Mouse (Mus musculus) embryonic facial prominence, embryonic 15.5 days (tissue): Measurements from ENCODE around the gene Olfr1440. TPM values are rescaled to one million over a fixed set of nuclear protein-coding genes. Genes with fewer than 3 reads are reported as not detected.

Source experiments
- ATAC-seq: fragments of 200-750 bp; cut with Nextera tagmentation; 2 replicates; pipeline ENCODE4 v1.8.0; 2017; ENCODE audit warnings: low read depth, moderate TSS enrichment; ENCODE audit not compliant: insufficient number of reproducible peaks, low FRiP score, low TSS enrichment
- H3K27ac ChIP-seq: fragments of 300-500 bp; sonication (generic); replicated peaks from 2 replicates; pipeline ENCODE4 v1.5.1; 2015; ENCODE audit warnings: mild to moderate bottlenecking, inconsistent platforms
- H3K27me3 ChIP-seq: fragments of 300-500 bp; sonication (generic); 2 replicates; pipeline ENCODE4 v1.6.1; 2015; ENCODE audit warnings: inconsistent platforms
- H3K36me3 ChIP-seq: fragments of 300-500 bp; sonication (generic); 2 replicates; pipeline ENCODE4 v1.6.1; 2015; ENCODE audit warnings: mild to moderate bottlenecking, inconsistent platforms
- H3K4me1 ChIP-seq: fragments of 300-500 bp; sonication (generic); 2 replicates; pipeline ENCODE4 v1.6.1; 2015; ENCODE audit warnings: inconsistent platforms
- H3K4me2 ChIP-seq: fragments of 300-500 bp; sonication (generic); replicated peaks from 2 replicates; pipeline ENCODE4 v1.6.1; 2015; ENCODE audit warnings: mild to moderate bottlenecking, inconsistent platforms
- H3K4me3 ChIP-seq: fragments of 300-500 bp; sonication (generic); replicated peaks from 2 replicates; pipeline ENCODE4 v1.5.1; 2015; ENCODE audit warnings: mild to moderate bottlenecking, inconsistent platforms
- H3K9ac ChIP-seq: fragments of 300-500 bp; sonication (generic); 2 replicates; pipeline ENCODE4 v1.6.1; 2015; ENCODE audit warnings: inconsistent platforms
- H3K9me3 ChIP-seq: fragments of 300-500 bp; sonication (generic); replicated peaks from 2 replicates; pipeline ENCODE4 v1.6.1; 2016; ENCODE audit warnings: inconsistent platforms
- WGBS: fragments of 180-500 bp; shearing (Covaris S2); methylation state at CpG from one replicate; pipeline ENCODE4 v1.1.7; 2015; 5-methylcytosine and 5-hydroxymethylcytosine counted together
- polyA plus RNA-seq: library from polyadenylated mRNA; unstranded; fragments of >200 nt; fragmentation: Nextera tagmentation; extraction: Ambion mirVana; gene quantifications from 2 replicates; pipeline ENCODE4 v1.2.1, GENCODE M21; 2015

Gene Olfr1440
- polyA plus RNA-seq, result 0.07 TPM in 1 of 2 replicates, not detected in the other

GRCm38 (mm10) chr19:12386979-12387378 lies at the start of gene Olfr1440:
Olfr1440 (plus strand) TSS chr19:12387279.
- Histone ChIP-seq H3K36me3 (no peaks in the 10 kb centered on the region), H3K9ac (no peak within 1 kb of the TSS), H3K27me3 (no peaks in the 10 kb centered on the region), H3K27ac (no peak within 1 kb of the TSS), H3K4me1 (no peaks in the 10 kb centered on the region), H3K4me2 (no peak within 1 kb of the TSS), H3K4me3 (no peak within 1 kb of the TSS), H3K9me3 (no peaks in the 10 kb centered on the region)
- ATAC-seq, result no peak
- 79% methylated on average over 2 of the region's 2 CpGs for WGBS

GRCm38 (mm10) chr19:12373004-12373403 lies 14.1 kb upstream of the Olfr1440 start:
- H3K36me3 ChIP-seq, result no peaks in the 10 kb centered on the region
- no peaks in the 10 kb centered on the region for H3K9me3 ChIP-seq
- WGBS, result 76% methylated on average over 3 of the region's 3 CpGs

GRCm38 (mm10) chr19:12374465-12375025 lies 12.5 kb upstream of the Olfr1440 start:
- no peak for ATAC-seq
- 80% methylated on average over 2 of the region's 2 CpGs for whole genome bisulfite sequencing
- Histone ChIP-seq H3K9ac (no peak overlapping the region), H3K4me3 (no peak overlapping the region), H3K36me3 (no peaks in the 10 kb centered on the region), H3K27ac (no peak overlapping the region), H3K9me3 (no peaks in the 10 kb centered on the region), H3K27me3 (no peaks in the 10 kb centered on the region), H3K4me1 (no peaks in the 10 kb centered on the region), H3K4me2 (no peak overlapping the region)

More at GRCm38 (mm10) chr19:12373004-12373403, 14.1 kb upstream of the Olfr1440 start:
- Histone ChIP-seq H3K9ac (no peak overlapping the region), H3K4me3 (no peak overlapping the region), H3K4me1 (no peaks in the 10 kb centered on the region), H3K4me2 (no peak overlapping the region), H3K27me3 (no peaks in the 10 kb centered on the region), H3K27ac (no peak overlapping the region)
- ATAC-seq, result no peak

DNA sequence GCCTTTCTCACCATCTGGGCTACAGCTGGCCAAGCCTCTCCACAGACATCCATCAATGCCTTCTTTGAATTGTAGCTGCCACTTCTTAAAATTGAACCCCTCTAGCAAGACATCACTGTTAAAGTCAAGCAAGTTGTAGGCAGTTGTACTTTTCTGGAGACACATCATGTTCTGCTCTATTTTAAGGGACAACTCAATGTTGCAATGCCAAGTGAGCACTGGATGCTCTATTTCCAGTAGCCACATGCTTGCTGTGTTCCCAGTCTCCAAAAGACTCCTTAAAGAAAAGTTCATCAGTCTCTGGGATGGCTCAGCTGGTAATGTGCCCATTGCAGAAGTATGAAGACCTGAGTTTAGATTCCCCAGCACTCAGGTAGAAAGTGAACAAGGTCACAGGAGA lies 26.7 kb downstream of the Olfr1440 start:
- Histone ChIP-seq H3K4me1 (no peaks in the 10 kb centered on the region), H3K27ac (peak overlapping the region; percentile 80), H3K9ac (no peak overlapping the region), H3K9me3 (no peaks in the 10 kb centered on the region), H3K36me3 (no peaks in the 10 kb centered on the region), H3K27me3 (no peaks in the 10 kb centered on the region), H3K4me2 (no peak overlapping the region), H3K4me3 (no peak overlapping the region)
- ATAC-seq, result no peak; the same call in 1 of the 2 replicates

DNA sequence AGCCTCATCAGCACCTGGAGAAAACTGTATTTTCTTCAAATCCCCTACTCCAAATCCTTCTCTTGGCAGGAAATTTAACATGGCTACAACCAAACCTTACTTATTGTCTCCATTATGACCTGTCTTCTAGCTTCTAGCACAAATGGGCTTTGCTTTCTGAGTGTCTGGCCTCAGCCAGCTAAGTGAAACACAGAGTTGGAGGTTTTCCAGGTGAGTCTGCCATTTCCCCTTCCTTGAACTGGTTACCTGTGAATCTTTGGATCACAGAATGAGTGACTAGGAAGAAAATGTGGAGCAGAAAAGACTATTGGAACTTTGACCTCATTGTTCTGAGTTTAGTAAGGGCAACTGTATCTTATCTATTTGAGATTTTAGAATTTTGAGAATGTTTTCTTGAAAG lies 30.3 kb downstream of the Olfr1440 start, which contains the start of gene Olfr1441:
Gene Olfr1441 (plus strand): TSS at position 73 of the 400 bp plus-strand sequence.
- H3K36me3 ChIP-seq, result no peaks in the 10 kb centered on the region
- no peaks in the 10 kb centered on the region for H3K9me3 ChIP-seq
- no peak within 1 kb of the TSS for H3K4me2 ChIP-seq
- peak within 1 kb of the TSS; percentile 5; the same call in 1 of the 2 replicates for H3K27ac ChIP-seq
- no peaks in the 10 kb centered on the region for H3K4me1 ChIP-seq
- no peaks in the 10 kb centered on the region for H3K27me3 ChIP-seq
- no peak within 1 kb of the TSS for H3K9ac ChIP-seq
- no peak within 1 kb of the TSS for H3K4me3 ChIP-seq
- no peak for ATAC-seq

DNA sequence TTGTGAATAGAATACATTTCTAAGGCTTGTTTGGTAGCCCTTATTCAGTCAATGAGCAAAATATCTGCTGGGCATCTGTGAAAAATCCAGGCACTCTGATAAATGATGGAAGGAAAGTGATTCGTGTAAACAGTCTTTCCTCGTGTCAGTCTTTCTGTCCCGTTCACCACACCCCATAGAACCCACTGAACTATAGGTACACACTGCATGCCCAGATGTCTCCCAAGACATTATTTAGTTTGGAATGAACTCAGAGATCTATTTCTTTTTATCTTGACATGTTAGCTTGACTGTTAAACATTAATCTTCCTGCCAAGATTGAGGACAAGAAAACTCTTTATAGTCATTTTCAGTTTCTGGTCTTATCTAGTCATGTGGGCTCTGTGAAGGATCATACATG lies 31.2 kb downstream of the Olfr1440 start:
- 84% methylated on average over 3 of the region's 3 CpGs for WGBS
- ATAC-seq, result no peak
- H3K4me2 ChIP-seq, result no peak overlapping the region
- no peak overlapping the region for H3K9ac ChIP-seq
- H3K27ac ChIP-seq, result no peak overlapping the region
- H3K4me3 ChIP-seq, result no peak overlapping the region
- H3K9me3 ChIP-seq, result no peaks in the 10 kb centered on the region
- no peaks in the 10 kb centered on the region for H3K36me3 ChIP-seq
- H3K4me1 ChIP-seq, result no peaks in the 10 kb centered on the region
- H3K27me3 ChIP-seq, result no peaks in the 10 kb centered on the region

GRCm38 (mm10) chr19:12420555-12420954 lies 33.5 kb downstream of the Olfr1440 start:
- H3K27ac ChIP-seq, result no peak overlapping the region
- H3K9ac ChIP-seq, result no peak overlapping the region
- no peaks in the 10 kb centered on the region for H3K9me3 ChIP-seq
- no peak for ATAC-seq
- H3K4me1 ChIP-seq, result no peaks in the 10 kb centered on the region
- no peaks in the 10 kb centered on the region for H3K27me3 ChIP-seq
- H3K4me3 ChIP-seq, result no peak overlapping the region
- no peak overlapping the region for H3K4me2 ChIP-seq
- 53% methylated on average over 6 of the region's 6 CpGs for WGBS
- no peaks in the 10 kb centered on the region for H3K36me3 ChIP-seq

GRCm38 (mm10) chr19:12421680-12422079 lies 34.6 kb downstream of the Olfr1440 start:
- Histone ChIP-seq H3K27me3 (no peaks in the 10 kb centered on the region), H3K27ac (no peak overlapping the region), H3K9me3 (no peaks in the 10 kb centered on the region), H3K4me1 (no peaks in the 10 kb centered on the region), H3K9ac (no peak overlapping the region), H3K4me2 (no peak overlapping the region), H3K36me3 (no peaks in the 10 kb centered on the region), H3K4me3 (no peak overlapping the region)
- WGBS, result 87% methylated on average over 1 of the region's 1 CpGs
- ATAC-seq, result no peak

DNA sequence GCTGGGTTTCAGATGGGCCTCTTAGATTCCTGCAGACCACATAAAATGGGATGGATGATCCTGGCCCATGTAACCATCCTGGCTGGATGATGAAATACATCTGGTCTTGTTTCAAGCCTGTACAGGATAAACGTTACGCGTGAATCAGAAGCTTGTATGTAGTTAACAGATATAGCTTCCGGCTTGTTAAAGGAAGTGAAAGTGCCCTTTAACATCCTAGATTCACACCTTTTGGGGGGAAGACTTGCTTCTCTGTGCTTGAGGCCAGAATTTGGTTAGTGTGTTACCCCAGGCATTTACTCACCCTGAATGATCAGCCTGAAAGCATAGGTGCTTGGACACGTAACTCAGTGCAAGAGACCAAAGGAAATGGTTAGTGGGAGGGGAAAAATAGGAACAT lies 40.0 kb downstream of the Olfr1440 start:
- H3K4me1 ChIP-seq, result no peaks in the 10 kb centered on the region
- H3K9me3 ChIP-seq, result no peaks in the 10 kb centered on the region
- no peak overlapping the region for H3K9ac ChIP-seq
- H3K4me3 ChIP-seq, result no peak overlapping the region
- H3K27me3 ChIP-seq, result no peaks in the 10 kb centered on the region
- no peak overlapping the region for H3K27ac ChIP-seq
- no peaks in the 10 kb centered on the region for H3K36me3 ChIP-seq
- H3K4me2 ChIP-seq, result no peak overlapping the region
- WGBS, result 76% methylated on average over 5 of the region's 5 CpGs
- no peak for ATAC-seq

GRCm38 (mm10) chr19:12427605-12428004 lies 40.5 kb downstream of the Olfr1440 start, which contains the start of gene Pfpl:
Pfpl (plus strand) TSS chr19:12427905.
- Histone ChIP-seq H3K9me3 (no peaks in the 10 kb centered on the region), H3K4me2 (no peak within 1 kb of the TSS), H3K4me3 (no peak within 1 kb of the TSS), H3K9ac (no peak within 1 kb of the TSS), H3K27ac (no peak within 1 kb of the TSS), H3K27me3 (no peaks in the 10 kb centered on the region), H3K36me3 (no peaks in the 10 kb centered on the region), H3K4me1 (no peaks in the 10 kb centered on the region)
- ATAC-seq, result no peak
- WGBS, result 93% methylated on average over 6 of the region's 6 CpGs

DNA sequence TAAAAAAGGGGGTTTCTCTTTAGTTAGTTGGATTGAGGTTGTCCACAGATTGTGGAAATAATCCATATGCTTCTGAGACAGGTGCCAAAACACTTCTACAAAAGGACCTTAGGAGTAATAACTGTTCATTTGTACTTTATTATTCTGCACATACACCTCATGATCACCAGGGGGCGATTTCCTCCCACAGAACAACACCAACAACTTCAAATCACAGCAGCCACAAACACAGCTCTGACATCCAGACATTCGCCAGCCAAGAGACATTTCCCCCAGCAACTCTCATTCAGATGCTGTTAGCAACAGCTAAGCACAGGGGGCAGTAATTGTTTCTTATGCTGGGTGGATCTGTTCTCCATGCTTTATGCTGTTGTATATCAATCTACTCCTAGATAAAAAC lies 46.0 kb downstream of the Olfr1440 start:
- Histone ChIP-seq H3K27ac (no peak overlapping the region), H3K4me1 (no peaks in the 10 kb centered on the region), H3K9ac (no peak overlapping the region), H3K4me3 (no peak overlapping the region), H3K27me3 (no peaks in the 10 kb centered on the region), H3K4me2 (no peak overlapping the region), H3K36me3 (no peaks in the 10 kb centered on the region), H3K9me3 (no peaks in the 10 kb centered on the region)
- WGBS, result 5% methylated on average over 2 of the region's 2 CpGs
- ATAC-seq, result no peak

GRCm38 (mm10) chr19:12435011-12435416 lies 47.9 kb downstream of the Olfr1440 start:
- H3K4me3 ChIP-seq, result no peak overlapping the region
- no peak for ATAC-seq
- H3K4me1 ChIP-seq, result no peaks in the 10 kb centered on the region
- H3K27me3 ChIP-seq, result no peaks in the 10 kb centered on the region
- 85% methylated on average over 4 of the region's 4 CpGs for WGBS
- no peak overlapping the region for H3K27ac ChIP-seq
- H3K9me3 ChIP-seq, result no peaks in the 10 kb centered on the region
- H3K36me3 ChIP-seq, result no peaks in the 10 kb centered on the region
- H3K9ac ChIP-seq, result no peak overlapping the region
- H3K4me2 ChIP-seq, result no peak overlapping the region
